Mouse (Mus musculus): Measurements from ENCODE around the gene Opa1.

The Opa1 gene

GRCm38 (mm10) chr16:29693025-29693682 is 114.0 kb downstream of the Opa1 start:
- DNase-seq = no peak

DNA sequence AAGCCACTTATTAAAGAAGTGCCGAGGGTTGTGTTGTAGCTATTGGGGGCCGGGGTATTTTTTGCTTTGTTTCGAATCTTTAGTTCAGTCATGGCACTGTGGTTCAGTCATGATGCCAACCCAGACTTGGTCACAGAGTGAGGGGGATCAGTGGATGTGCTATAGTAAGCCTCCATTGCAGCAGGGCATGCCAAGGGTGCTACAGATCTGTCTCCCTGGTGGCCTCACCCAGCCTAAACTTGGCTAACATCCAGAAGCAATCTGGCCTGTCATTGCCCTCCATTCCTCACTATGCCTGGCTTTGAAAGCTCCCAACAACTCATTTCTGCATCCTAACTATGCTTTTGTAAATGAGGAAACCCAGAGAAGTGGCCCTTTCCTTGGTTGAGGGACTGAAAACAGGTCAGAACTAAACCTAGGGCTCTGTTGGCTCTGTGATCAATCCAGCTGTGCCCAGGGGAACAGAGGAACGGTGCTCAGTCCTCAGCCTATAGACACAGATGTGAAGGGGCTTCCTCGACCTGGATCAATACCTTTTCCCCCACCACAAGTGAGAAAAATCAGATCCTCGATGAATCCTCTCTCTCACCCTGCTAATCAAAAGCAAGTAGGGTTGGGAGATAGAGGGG is 114.8 kb downstream of the Opa1 start:
- DNase-seq = no peak

DNA sequence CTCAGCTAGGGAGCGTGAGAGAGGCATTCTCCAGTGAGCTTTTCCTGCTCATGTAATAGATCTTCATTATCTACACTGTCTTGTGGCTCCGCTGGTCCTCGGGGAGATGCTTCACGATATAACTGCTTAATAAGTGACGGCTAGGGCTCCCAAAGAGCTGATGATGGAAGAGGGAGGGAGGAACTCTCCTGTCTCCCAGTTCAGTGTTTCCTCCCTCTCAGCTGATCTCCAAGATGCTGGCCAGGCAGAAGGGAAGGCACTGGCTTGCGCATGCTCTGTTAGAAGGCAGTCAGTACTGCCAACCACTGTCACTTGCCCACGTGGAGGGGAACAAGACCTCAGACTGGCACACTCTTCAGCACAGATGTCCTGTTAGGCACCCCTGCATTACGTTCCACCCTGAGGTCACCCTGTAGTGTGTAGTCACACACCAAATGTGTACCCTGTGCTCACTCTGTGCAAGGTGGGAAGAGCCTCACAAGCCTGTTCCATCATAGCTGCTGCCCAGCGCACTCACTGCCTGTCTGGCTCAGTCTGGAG is 115.4 kb downstream of the Opa1 start:
- DNase-seq = no peak
